8 mouse cellular contexts compared by ENCODE assay signal in the genomic region with DNA sequence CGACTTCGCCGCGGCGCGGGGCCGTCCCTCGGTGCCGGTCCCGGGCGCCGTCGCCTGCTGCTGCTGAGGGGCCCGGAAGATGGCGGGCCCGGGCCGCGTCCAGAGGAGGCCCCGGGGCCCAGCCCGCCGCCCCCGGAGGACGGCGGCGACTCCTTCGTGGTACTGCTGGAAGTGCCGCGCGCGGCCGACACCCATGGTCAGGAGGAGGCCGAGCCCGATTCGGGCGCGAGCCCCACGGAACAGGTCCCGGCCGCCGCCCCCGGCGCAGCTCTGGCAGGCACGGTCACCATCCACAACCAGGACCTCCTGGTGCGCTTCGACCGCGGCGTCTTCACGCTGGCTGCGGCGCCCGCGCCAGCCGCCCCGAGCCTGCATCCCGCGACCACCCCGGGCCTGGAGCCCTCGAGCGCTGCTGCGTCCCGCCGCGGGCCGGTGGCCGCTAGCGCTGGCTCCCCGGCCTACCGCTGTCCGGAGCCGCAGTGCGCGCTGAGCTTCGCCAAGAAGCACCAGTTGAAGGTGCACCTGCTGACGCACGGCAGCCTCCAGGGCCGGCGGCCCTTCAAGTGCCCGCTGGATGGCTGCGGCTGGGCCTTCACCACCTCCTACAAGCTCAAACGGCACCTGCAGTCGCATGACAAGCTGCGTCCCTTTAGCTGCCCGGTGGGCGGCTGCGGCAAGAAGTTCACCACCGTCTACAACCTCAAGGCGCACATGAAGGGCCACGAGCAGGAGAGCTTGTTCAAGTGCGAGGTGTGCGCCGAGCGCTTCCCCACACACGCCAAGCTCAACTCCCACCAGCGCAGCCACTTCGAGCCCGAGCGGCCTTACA. TPM values are rescaled to one million over a fixed set of nuclear protein-coding genes. Genes with fewer than 3 reads are reported as not detected.
A peak's percentile ranks its signal among the peaks of the same experiment; 100 is the strongest.
DNase-seq lines count a peak whose midpoint lies in the region; ATAC-seq lines count a peak whose summit lies in the region.

No protein-coding gene starts in this region.

- H3K4me1 ChIP-seq in neural tube, embryonic 11.5 days (ENCODE audit: control insufficient read depth, insufficient read depth, low read length) = peaks cover 10% of the 10 kb centered on the region
- H3K4me1 ChIP-seq in kidney, embryonic 14.5 days (ENCODE audit: control insufficient read depth, insufficient read depth, low read length) = peaks cover 15% of the 10 kb centered on the region
- peaks cover 53% of the 10 kb centered on the region for H3K4me1 ChIP-seq in liver, embryonic 13.5 days (replicated peaks)

- H3K27me3 ChIP-seq in neural tube, embryonic 11.5 days (ENCODE audit: control insufficient read depth, insufficient read depth, low read length) = no peaks in the 10 kb centered on the region
- no peaks in the 10 kb centered on the region for H3K27me3 ChIP-seq in kidney, embryonic 14.5 days (ENCODE audit: control insufficient read depth, insufficient read depth, low read length)
- no peaks in the 10 kb centered on the region for H3K27me3 ChIP-seq in liver, embryonic 13.5 days

- peak overlapping the region; percentile 92 for H3K4me3 ChIP-seq in neural tube, embryonic 11.5 days (ENCODE audit: low read depth, low read length)
- peak overlapping the region; percentile 92 for H3K4me3 ChIP-seq in kidney, embryonic 14.5 days (ENCODE audit: low read length)
- peak overlapping the region; percentile 93 for H3K4me3 ChIP-seq in liver, embryonic 13.5 days (replicated peaks)

- ATAC-seq in neural tube, embryonic 11.5 days (ENCODE audit: insufficient read depth, low FRiP score, low TSS enrichment) = peak; percentile 81
- ATAC-seq in kidney, embryonic 14.5 days (ENCODE audit: low FRiP score, low TSS enrichment) = peak; percentile 87
- peak; percentile 70 for ATAC-seq in liver, embryonic 13.5 days (ENCODE audit: low read depth)

- intact Hi-C loops in gastrocnemius, postnatal 14 days (cut with DNase I; ENCODE audit: low total_unique reads) = loop anchor here (2.0 kb wide), 1 partner anchor 59 kb away; the partner anchor contains the start of gene Cfap100

- under 1% methylated on average over 83 of the region's 98 CpGs for WGBS in neural tube, embryonic 11.5 days
- WGBS in kidney, embryonic 14.5 days = under 1% methylated on average over 81 of the region's 98 CpGs
- under 1% methylated on average over 67 of the region's 98 CpGs for WGBS in liver, embryonic 13.5 days (ENCODE audit: insufficient replicate concordance)

- H3K36me3 ChIP-seq in neural tube, embryonic 11.5 days (ENCODE audit: control insufficient read depth, insufficient read depth, low read length) = peaks cover 5% of the 10 kb centered on the region; the same call in 1 of the 2 replicates
- peaks cover 28% of the 10 kb centered on the region for H3K36me3 ChIP-seq in kidney, embryonic 14.5 days (ENCODE audit: control insufficient read depth, insufficient read depth, low read length)
- H3K36me3 ChIP-seq in liver, embryonic 13.5 days = peaks cover 21% of the 10 kb centered on the region

- peak; percentile 52 for DNase-seq in neural tube, embryonic 11.5 days (ENCODE audit: low spot score)
- DNase-seq in neural tube, embryonic 10.5 days (ENCODE audit: extremely low spot score, low spot score) = no peak
- peak; percentile 69 to 72 for DNase-seq in cerebellum, postnatal 10 days
- peak; percentile 39 for DNase-seq in gastrocnemius, postnatal 14 days
- DNase-seq in liver, embryonic 13.5 days = peak; percentile 28
- peak; percentile 58 for DNase-seq in naive thymus-derived CD4-positive, alpha-beta T cell, adult 2 months (ENCODE audit: low read depth)
- peak; percentile 23 to 32 for DNase-seq in thymus, adult 18-20 months

- H3K9ac ChIP-seq in neural tube, embryonic 11.5 days (ENCODE audit: low read length) = peak overlapping the region; percentile 83
- H3K9ac ChIP-seq in kidney, embryonic 14.5 days (ENCODE audit: low read depth, low read length) = peak overlapping the region; percentile 87
- peak overlapping the region; percentile 87 for H3K9ac ChIP-seq in liver, embryonic 13.5 days

- peak overlapping the region; percentile 93 for H3K4me2 ChIP-seq in neural tube, embryonic 11.5 days (ENCODE audit: low read depth)
- H3K4me2 ChIP-seq in kidney, embryonic 14.5 days (replicated peaks; ENCODE audit: low read depth, low read length) = peak overlapping the region; percentile 98
- H3K4me2 ChIP-seq in liver, embryonic 13.5 days = peak overlapping the region; percentile 97

- peak overlapping the region; percentile 72 for H3K27ac ChIP-seq in neural tube, embryonic 11.5 days (ENCODE audit: low read depth, low read length)
- H3K27ac ChIP-seq in kidney, embryonic 14.5 days (ENCODE audit: low read depth, low read length) = peak overlapping the region; percentile 67; the same call in 1 of the 2 replicates
- peak overlapping the region; percentile 73 for H3K27ac ChIP-seq in liver, embryonic 13.5 days

- H3K9me3 ChIP-seq in neural tube, embryonic 11.5 days (ENCODE audit: control insufficient read depth, low read length) = no peaks in the 10 kb centered on the region
- no peaks in the 10 kb centered on the region for H3K9me3 ChIP-seq in kidney, embryonic 14.5 days (ENCODE audit: control insufficient read depth, low read length)
- H3K9me3 ChIP-seq in liver, embryonic 13.5 days (replicated peaks) = no peaks in the 10 kb centered on the region

RNA-seq across cellular contexts. Expression of gene Zxdc, which starts 0.6 kb away (rescaled TPM):
- polyA plus RNA-seq in neural tube, embryonic 11.5 days (2014; fragmentation: Nextera tagmentation; extraction: Ambion mirVana) = 11.5 and 15.1 TPM in 2 replicates
- total RNA-seq in gastrocnemius, postnatal 14 days (2021) = 10 to 100 TPM; 12.0 to 13.6 TPM
- polyA plus RNA-seq in kidney, embryonic 14.5 days (2014; fragmentation: Nextera tagmentation; extraction: Ambion mirVana) = 8.6 and 12.9 TPM in 2 replicates
- 2.6 and 2.7 TPM in 2 replicates for polyA plus RNA-seq in liver, embryonic 13.5 days (2015; fragmentation: Nextera tagmentation; extraction: Ambion mirVana)

RNA-seq across cellular contexts. Expression of gene Uroc1, which starts 36.9 kb away (rescaled TPM):
- polyA plus RNA-seq in neural tube, embryonic 11.5 days (2014; fragmentation: Nextera tagmentation; extraction: Ambion mirVana) = not detected in 2 replicates
- not detected for total RNA-seq in gastrocnemius, postnatal 14 days (2021)
- 0.05 TPM in 1 of 2 replicates, not detected in the other for polyA plus RNA-seq in kidney, embryonic 14.5 days (2014; fragmentation: Nextera tagmentation; extraction: Ambion mirVana)
- 6.3 and 7.9 TPM in 2 replicates for polyA plus RNA-seq in liver, embryonic 13.5 days (2015; fragmentation: Nextera tagmentation; extraction: Ambion mirVana)

RNA-seq across cellular contexts. Expression of gene Chst13, which starts 45.0 kb away (rescaled TPM):
- not detected in 2 replicates for polyA plus RNA-seq in neural tube, embryonic 11.5 days (2014; fragmentation: Nextera tagmentation; extraction: Ambion mirVana)
- total RNA-seq in gastrocnemius, postnatal 14 days (2021) = under 1 TPM; 0.44 to 0.82 TPM
- polyA plus RNA-seq in kidney, embryonic 14.5 days (2014; fragmentation: Nextera tagmentation; extraction: Ambion mirVana) = 4.1 and 4.8 TPM in 2 replicates
- 16.9 and 17.2 TPM in 2 replicates for polyA plus RNA-seq in liver, embryonic 13.5 days (2015; fragmentation: Nextera tagmentation; extraction: Ambion mirVana)

RNA-seq across cellular contexts. Expression of gene Cfap100, which starts 58.7 kb away (rescaled TPM):
- 0.96 and 1.2 TPM in 2 replicates for polyA plus RNA-seq in neural tube, embryonic 11.5 days (2014; fragmentation: Nextera tagmentation; extraction: Ambion mirVana)
- under 1 TPM; 0.29 to 0.84 TPM for total RNA-seq in gastrocnemius, postnatal 14 days (2021)
- polyA plus RNA-seq in kidney, embryonic 14.5 days (2014; fragmentation: Nextera tagmentation; extraction: Ambion mirVana) = 0.53 and 0.91 TPM in 2 replicates
- polyA plus RNA-seq in liver, embryonic 13.5 days (2015; fragmentation: Nextera tagmentation; extraction: Ambion mirVana) = 0.22 TPM in 1 of 2 replicates, not detected in the other
